Mouse (Mus musculus) kidney, postnatal 0 days (tissue): ENCODE data around the gene Slc46a2. TPM values are rescaled to one million over a fixed set of nuclear protein-coding genes. Genes with fewer than 3 reads are reported as not detected.

ENCODE experiments used
- ATAC-seq: fragments of 200-750 bp; cut with Nextera tagmentation; replicated peaks from 2 replicates; pipeline ENCODE4 v1.8.0; 2017; ENCODE audit warnings: low read depth, moderate number of reproducible peaks, moderate TSS enrichment, moderate library complexity; ENCODE audit not compliant: low FRiP score
- DNase-seq: peaks from one replicate; pipeline ENCODE4 v3.0.0-alpha.2; 2016; ENCODE audit warnings: low spot score
- H3K27ac ChIP-seq: fragments of 300-500 bp; sonication (generic); 2 replicates; pipeline ENCODE4 v1.5.1; 2014; ENCODE audit warnings: mild to moderate bottlenecking
- H3K27me3 ChIP-seq: fragments of 300-500 bp; sonication (generic); 2 replicates; pipeline ENCODE4 v1.6.1; 2014; ENCODE audit warnings: low read length, mixed read lengths; ENCODE audit not compliant: insufficient read depth
- H3K36me3 ChIP-seq: fragments of 300-500 bp; sonication (generic); 2 replicates; pipeline ENCODE4 v1.6.1; 2014; ENCODE audit warnings: low read length, mixed read lengths; ENCODE audit not compliant: insufficient read depth
- H3K4me1 ChIP-seq: fragments of 300-500 bp; sonication (generic); replicated peaks from 2 replicates; pipeline ENCODE4 v1.6.1; 2014; ENCODE audit warnings: antibody characterized with exemption, low read length, mixed read lengths; ENCODE audit not compliant: insufficient read depth
- H3K4me2 ChIP-seq: fragments of 300-500 bp; sonication (generic); 2 replicates; pipeline ENCODE4 v1.6.1; 2014; ENCODE audit warnings: mild to moderate bottlenecking, low read length, moderate library complexity, mixed read lengths
- H3K4me3 ChIP-seq: fragments of 300-500 bp; sonication (generic); replicated peaks from 2 replicates; pipeline ENCODE4 v1.5.1; 2014; ENCODE audit warnings: low read depth, low read length
- H3K9ac ChIP-seq: fragments of 300-500 bp; sonication (generic); 2 replicates; pipeline ENCODE4 v1.6.1; 2014; ENCODE audit warnings: low read depth, low read length
- H3K9me3 ChIP-seq: fragments of 300-500 bp; sonication (generic); replicated peaks from 2 replicates; pipeline ENCODE4 v1.6.1; 2016; ENCODE audit warnings: low read length, inconsistent platforms, mixed read lengths
- CTCF ChIP-seq: IDR thresholded peaks from 2 replicates; pipeline ENCODE4 v1.5.1; 2016; ENCODE audit warnings: antibody characterized with exemption, low read depth, mild to moderate bottlenecking, moderate library complexity
- WGBS: fragments of 180-500 bp; shearing (Covaris S2); extraction: QIAGEN DNeasy Blood & Tissue Kit; methylation state at CpG from one replicate; pipeline ENCODE4 v1.1.7; 2014; 5-methylcytosine and 5-hydroxymethylcytosine counted together
- polyA plus RNA-seq: library from polyadenylated mRNA; unstranded; fragments of >200 nt; fragmentation: Nextera tagmentation; extraction: Ambion mirVana; gene quantifications from 2 replicates; pipeline ENCODE4 v1.2.1, GENCODE M21; 2015

Slc46a2 gene
- 0.08 and 0.24 TPM in 2 replicates for polyA plus RNA-seq

- no peaks in the 10 kb centered on the region for H3K4me1 ChIP-seq
- WGBS, result 15% methylated on average over 22 of the region's 22 CpGs
- H3K9ac ChIP-seq, result no peak within 1 kb of the TSS
- H3K4me3 ChIP-seq, result no peak within 1 kb of the TSS
- H3K27ac ChIP-seq, result no peak within 1 kb of the TSS
- ATAC-seq, result peak; percentile 43; the same call in 1 of the 2 replicates
- no peaks in the 10 kb centered on the region for H3K36me3 ChIP-seq
- no peaks in the 10 kb centered on the region for H3K9me3 ChIP-seq
- H3K27me3 ChIP-seq, result no peaks in the 10 kb centered on the region
- H3K4me2 ChIP-seq, result peak within 1 kb of the TSS; percentile 35; the same call in 1 of the 2 replicates
- DNase-seq, result peak; percentile 6
- no peak for TF ChIP-seq CTCF
Measured at GRCm38 (mm10) chr4:59914608-59915403, at the start of gene Slc46a2. Gene Slc46a2 (minus strand): TSS chr4:59915056.

DNA sequence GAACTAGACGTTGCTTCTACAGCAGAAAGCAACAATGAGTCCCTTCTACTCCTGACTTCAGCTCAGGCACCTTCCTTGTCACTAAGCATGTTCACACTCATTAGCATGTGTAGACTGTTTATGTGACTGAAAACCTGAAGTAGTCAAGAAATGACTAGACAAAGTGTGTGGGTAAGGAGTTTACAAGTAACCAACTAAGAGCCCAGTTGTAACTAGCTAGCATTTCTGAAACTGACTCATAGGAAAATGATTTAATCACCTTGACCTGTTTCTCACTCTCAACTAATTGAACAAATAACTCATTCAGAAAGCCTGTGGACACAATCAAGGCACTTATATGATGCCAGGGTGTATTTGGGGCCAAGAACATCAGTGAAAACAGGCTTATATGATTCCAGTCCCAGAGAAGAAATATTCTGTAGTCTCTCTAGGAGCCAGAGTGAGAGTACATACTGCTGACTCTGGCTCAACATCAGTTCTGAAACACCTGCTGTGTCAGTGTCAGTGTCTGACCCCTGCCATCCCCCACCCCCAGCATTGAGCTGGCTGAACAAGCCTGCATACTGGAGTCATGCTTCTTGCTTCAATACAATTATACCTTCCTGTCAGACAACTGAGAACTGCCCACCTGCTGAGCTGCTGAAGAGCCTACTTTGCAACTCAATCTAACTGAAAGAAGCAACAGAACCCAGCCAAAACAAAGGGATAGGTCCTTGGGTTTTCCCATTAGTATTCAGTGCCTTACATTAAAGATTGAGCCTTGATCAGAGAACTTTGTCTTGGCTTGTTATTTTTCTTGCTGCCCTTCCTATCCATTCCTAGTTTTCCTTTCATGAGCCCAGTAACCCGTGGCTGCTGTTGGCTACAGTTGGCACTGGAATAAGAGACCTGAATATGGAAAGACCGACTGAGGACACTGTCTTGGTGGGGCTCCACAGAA, 48.8 kb upstream of the Slc46a2 start, which contains the start of gene Mup6:
Gene Mup6 (plus strand): TSS at position 890 of the 940 bp plus-strand sequence.
- Histone ChIP-seq H3K4me3 (no peak within 1 kb of the TSS), H3K27me3 (no peaks in the 10 kb centered on the region), H3K36me3 (no peaks in the 10 kb centered on the region), H3K4me1 (no peaks in the 10 kb centered on the region), H3K9ac (no peak within 1 kb of the TSS), H3K9me3 (no peaks in the 10 kb centered on the region), H3K27ac (no peak within 1 kb of the TSS), H3K4me2 (no peak within 1 kb of the TSS)
- no peak for DNase-seq
- WGBS, result 42% methylated on average over 3 of the region's 3 CpGs
- TF ChIP-seq CTCF, result no peak
- ATAC-seq, result no peak

DNA sequence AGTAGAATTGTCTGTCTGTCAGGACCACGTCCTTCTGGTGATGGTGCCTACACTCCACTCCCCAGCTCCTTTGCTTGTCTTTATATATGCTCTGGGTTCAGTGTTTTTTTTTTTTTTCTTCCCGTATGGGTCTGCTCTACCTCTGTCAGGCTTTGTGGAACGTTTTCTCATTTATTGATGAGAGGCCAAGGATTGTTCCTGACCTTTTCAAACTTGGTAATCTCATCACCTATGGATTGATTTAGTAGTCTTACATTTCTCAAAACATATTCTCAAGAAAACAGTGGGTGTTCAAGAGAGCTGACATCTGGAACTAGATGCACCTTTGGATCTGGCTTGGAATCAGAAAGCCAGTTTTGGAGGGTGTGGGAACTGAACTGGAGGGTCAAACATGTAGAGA, 45.8 kb upstream of the Slc46a2 start, which contains the start of gene Mup4:
Gene Mup4 (minus strand): TSS at position 101 of the 400 bp plus-strand sequence.
- Histone ChIP-seq H3K9me3 (no peaks in the 10 kb centered on the region), H3K36me3 (no peaks in the 10 kb centered on the region), H3K4me3 (no peak within 1 kb of the TSS), H3K27ac (no peak within 1 kb of the TSS), H3K9ac (no peak within 1 kb of the TSS), H3K27me3 (no peaks in the 10 kb centered on the region), H3K4me2 (no peak within 1 kb of the TSS), H3K4me1 (no peaks in the 10 kb centered on the region)
- no peak for ATAC-seq
- 78% methylated on average over 3 of the region's 3 CpGs for WGBS
- no peak for DNase-seq
- TF ChIP-seq CTCF, result no peak

DNA sequence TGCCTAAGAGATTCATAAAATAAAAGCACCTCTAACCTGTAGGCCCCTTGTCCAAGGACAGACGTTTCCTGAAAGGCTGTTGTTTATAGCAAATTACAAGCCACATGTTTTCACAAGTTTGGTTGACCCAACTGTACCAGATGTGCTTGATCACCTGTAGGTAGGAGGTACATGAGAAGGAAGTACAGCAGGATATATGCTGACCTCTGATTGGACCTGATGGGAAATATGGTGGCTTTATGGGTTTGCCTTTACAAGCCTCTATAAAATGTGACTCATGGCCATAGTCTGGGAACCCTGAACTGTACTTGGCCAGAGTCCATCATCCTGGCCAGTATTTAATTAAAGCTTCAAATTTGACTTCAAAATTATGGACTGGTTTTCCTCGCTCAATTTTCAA, 22.7 kb upstream of the Slc46a2 start:
- DNase-seq, result peak; percentile 22
- H3K4me1 ChIP-seq, result no peaks in the 10 kb centered on the region
- no peaks in the 10 kb centered on the region for H3K36me3 ChIP-seq
- H3K9ac ChIP-seq, result no peak overlapping the region
- H3K4me3 ChIP-seq, result no peak overlapping the region
- no peak for TF ChIP-seq CTCF
- no peak overlapping the region for H3K4me2 ChIP-seq
- 43% methylated on average over 2 of the region's 2 CpGs for WGBS
- no peaks in the 10 kb centered on the region for H3K27me3 ChIP-seq
- ATAC-seq, result 0 out of 2 replicates have a peak, but pooled peaks have one; percentile 49
- no peak overlapping the region for H3K27ac ChIP-seq
- H3K9me3 ChIP-seq, result no peaks in the 10 kb centered on the region

DNA sequence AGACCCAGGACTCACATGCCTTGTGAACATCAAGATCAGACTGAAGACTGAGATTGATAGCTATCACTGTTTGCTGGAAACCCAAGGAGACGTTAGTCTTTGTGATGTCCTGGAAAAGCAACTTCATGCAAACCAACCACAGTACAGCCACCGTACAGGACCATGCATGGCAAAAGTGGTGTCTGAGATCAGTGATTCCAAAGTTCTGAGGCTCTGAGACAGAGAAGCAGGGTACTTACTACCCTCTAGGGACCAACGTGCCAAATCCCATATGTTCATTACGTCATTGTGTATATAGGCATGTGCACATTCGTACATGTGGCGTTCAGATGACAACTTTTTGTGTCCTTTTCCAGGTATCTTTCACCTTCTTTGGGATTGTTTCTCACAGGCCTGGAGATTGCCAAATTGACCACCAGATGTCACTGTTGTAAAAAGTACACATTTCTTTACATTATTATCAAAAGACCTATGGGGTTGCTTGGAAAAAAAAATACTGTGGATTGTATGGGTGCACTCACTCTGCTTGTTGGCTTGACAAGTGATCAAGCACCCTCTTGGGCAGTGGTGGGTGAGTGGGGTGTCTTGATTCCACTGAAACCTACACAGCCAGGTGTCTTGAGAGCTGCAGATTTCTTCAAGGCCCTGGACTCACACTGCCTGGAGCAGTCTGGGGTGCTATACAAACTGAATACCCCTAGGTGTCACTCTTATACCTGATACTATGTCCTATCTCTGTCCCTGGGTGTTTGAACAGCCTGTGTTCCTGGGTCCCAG, 17.8 kb upstream of the Slc46a2 start:
- Histone ChIP-seq H3K4me2 (no peak overlapping the region), H3K27me3 (no peaks in the 10 kb centered on the region), H3K9ac (no peak overlapping the region), H3K4me1 (no peaks in the 10 kb centered on the region), H3K4me3 (no peak overlapping the region), H3K36me3 (no peaks in the 10 kb centered on the region), H3K9me3 (no peaks in the 10 kb centered on the region), H3K27ac (no peak overlapping the region)
- TF ChIP-seq CTCF, result peak; percentile 62
- ATAC-seq, result peak; percentile 68
- peak; percentile 71 for DNase-seq
- 55% methylated on average over 6 of the region's 6 CpGs for WGBS
